Mouse (Mus musculus): ENCODE measurements around the gene Ltbp4.

The Ltbp4 gene

DNA sequence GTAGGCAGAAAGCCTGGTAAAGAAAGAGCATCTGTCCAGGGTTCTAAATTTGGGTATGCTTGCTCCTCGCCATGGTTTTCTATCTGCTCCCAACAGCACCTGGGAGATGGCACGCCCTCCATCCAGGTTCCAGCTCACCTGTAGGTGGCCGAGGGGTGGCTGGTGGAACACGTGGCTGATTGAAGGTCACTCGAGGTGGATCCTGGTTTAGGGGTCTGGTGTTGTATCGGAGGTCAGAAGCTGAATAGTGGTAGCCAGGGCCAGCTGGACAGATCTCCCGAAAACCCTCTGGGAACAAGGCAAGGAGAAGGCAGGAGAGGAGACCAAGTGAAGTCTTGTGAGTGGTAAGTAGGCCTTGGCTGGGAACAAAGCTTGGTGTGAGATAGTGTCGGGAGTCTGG lies 10.0 kb downstream of the Ltbp4 start:
- no peak for DNase-seq (ENCODE audit: low read depth, low spot score)

DNA sequence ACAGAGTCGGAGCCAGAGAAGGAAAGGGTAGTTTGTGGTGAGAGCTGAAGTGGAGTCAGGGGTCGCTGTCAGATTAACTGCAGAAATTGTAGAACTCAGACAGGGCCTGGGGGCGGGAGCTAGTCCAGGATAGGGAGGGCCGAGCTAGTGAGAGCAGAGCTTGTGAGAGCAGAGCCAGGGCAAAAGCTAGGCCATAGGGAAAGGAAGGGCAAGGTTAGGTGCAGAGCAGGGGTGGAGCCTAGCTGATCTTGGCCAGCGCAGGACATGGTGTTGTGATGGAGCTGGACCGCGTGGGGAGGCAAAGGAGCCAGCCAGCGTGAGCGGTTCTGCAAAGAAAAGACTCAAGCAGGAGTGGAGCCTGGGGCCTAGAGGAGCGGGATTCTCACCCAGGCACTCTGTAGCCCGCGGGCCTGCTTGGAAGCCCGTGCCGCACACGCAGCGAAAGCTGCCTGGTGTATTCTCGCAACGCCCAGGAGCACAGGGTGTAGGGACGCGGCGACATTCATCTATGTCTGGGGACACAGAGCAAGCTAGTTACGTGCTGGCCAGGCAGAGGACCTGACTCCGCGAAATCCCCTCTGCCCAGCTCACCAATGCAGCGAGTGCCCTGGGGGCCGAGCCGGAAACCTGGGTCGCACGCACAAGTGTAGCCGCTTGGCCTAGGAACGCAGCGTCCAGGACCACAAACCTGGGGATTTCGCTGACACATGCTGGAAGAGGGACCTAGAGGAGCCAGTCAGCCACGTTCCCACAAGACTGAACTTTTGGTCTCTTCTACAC lies 11.2 kb downstream of the Ltbp4 start:
- DNase-seq (ENCODE audit: low read depth, low spot score), result no peak

DNA sequence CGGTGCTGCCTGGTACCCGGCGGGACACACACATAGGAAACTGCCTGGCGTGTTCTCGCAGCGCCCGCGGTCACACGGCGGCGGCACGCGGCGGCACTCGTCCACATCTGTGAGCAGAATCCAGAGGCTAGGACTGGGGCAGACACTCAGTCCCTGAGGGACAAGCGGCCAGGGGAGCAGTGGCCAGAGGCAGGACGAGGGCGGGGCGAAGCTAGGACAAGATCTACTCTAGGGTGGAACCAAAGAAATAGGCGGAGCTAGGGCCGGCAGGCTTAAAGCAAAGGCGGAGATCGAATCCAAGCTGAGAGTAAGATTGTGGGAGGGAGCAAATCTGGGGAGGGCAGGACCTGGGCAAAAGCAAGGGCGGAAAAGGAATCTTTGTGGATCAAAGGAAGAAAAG lies 11.8 kb downstream of the Ltbp4 start:
- no peak for DNase-seq (ENCODE audit: low read depth, low spot score)

DNA sequence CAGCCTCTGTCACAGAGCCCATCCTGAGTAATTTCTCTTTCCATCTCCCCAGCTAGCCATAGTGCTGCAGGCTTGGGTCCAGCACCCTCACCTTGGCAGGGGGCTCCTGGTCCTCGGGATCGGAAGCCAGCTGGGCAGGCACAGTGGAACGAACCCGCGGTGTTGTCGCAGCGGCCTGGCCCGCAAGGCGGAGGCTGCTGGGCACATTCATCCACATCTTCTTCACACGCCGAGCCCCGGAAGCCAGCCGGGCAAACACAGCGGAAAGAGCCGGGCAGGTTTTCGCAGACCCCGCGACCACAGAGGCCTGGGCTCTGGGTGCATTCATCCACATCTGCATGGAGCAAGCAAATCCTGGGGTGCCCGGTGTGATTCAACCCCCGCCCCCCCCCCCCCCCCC lies 12.6 kb downstream of the Ltbp4 start:
- DNase-seq (ENCODE audit: low read depth, low spot score), result no peak

DNA sequence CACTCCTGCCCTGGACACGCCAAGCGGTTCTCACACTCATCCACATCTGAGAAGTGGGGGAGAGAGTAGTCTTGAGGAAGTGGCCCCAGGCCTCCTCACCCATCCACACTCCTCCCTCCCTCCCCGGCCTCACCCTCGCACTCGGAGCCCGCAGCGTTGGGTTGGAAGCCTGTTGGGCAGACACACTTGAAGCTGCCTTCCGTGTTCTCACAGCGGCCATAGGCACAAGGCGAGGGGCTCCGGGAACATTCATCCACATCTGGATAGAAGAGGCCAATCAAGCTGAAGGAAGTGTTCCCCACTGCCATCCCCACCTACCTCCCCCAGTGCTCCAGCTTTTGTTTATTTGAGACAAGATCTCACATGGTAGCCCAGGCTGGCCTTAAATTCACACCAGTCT lies 13.3 kb downstream of the Ltbp4 start:
- no peak for DNase-seq (ENCODE audit: low read depth, low spot score)

DNA sequence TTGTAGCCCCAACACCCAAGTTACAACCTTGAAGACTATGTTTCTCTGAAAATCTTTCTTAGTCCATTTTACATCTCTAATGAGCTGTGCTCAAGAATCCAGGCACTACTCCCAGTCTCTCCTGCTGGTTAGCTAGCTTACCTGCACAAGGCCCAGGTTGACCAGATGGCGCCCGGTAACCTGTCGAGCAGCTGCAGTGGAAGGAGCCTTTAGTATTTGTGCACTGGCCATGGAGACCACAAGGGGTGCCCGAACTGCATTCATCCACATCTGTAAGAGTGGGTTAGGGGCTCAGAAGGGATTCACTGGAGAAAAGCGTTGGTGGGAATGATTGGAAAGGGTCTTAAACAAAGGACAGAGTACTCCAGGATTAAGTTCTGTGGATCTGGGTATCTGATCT lies 14.5 kb downstream of the Ltbp4 start:
- no peak for DNase-seq (ENCODE audit: low read depth, low spot score)

DNA sequence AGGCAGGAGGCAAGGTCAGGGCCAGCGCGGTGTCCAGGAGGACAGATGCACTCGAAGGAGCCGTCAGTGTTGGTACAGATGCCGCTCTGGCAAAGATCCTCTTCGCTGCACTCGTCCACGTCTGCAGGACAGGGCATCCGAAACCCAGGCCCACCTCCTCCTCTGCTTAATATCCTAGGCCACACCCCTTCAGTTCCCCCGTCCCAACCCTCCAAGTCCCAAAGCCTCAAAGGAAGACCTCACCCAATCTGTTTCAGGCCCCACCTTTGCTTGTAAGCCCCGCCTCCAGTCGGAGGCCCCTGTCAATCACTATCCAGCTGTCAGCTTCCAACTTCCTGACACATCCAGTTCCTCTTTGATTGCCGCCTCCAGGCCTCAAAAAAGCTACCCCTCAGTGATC lies 15.2 kb downstream of the Ltbp4 start:
- no peak for DNase-seq (ENCODE audit: low read depth, low spot score)

DNA sequence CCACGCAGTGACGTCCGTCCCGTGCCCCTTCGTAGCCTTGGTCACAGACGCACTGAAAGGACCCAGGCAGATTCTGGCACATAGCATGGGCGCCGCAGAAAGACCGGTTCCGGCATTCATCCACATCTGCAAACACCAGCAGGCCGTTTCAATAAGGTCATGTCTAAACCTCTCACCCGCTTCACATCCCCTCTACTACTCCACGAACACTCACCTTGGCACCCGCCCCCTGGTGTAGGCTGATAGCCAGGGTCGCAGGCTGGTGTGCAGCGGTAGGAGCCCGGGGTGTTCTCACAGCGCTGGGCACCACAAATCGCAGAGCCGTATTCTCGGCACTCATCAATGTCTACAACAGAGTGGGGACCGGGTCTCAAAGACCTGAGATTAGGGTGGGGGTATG lies 18.1 kb downstream of the Ltbp4 start:
- DNase-seq (ENCODE audit: low read depth, low spot score), result no peak

DNA sequence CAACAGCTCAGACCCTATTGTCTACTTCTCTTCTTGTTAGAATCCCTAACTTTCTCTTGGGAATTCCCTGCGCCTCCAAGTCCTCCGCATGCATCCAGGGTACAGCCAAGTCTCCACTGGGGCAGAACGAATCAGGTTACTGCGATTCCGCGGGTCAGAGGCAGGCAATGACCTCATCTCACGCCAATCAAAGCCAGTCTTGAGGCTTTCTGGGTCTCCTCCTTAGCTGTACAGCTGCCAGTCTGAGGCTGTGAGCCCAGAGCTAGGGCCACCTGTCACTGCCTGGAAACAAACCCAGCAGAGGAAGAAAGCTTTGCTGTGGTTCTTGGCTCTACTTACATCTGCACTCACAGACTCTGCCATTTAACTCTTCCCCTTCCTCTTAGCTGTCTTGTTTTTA lies 21.5 kb downstream of the Ltbp4 start:
- DNase-seq (ENCODE audit: low read depth, low spot score), result no peak

DNA sequence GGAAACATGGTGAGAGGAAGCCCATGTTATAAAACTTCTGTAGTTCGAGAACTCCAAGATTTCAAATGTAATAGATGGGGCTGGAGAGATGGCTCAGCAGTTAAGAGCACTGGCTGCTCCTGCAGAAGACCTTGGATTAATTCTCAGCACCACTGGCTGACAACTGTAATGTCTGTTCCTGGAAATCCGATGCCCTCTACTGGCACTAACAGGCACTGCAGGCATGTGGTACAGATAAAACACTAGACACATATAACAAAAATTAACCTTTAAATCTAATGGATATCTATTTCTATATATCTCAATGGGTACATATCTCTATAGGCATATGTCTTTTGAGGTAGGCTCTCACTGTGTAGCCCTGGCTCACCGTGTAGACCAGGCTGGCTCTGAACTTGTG lies 23.1 kb downstream of the Ltbp4 start:
- DNase-seq (ENCODE audit: low read depth, low spot score), result no peak

DNA sequence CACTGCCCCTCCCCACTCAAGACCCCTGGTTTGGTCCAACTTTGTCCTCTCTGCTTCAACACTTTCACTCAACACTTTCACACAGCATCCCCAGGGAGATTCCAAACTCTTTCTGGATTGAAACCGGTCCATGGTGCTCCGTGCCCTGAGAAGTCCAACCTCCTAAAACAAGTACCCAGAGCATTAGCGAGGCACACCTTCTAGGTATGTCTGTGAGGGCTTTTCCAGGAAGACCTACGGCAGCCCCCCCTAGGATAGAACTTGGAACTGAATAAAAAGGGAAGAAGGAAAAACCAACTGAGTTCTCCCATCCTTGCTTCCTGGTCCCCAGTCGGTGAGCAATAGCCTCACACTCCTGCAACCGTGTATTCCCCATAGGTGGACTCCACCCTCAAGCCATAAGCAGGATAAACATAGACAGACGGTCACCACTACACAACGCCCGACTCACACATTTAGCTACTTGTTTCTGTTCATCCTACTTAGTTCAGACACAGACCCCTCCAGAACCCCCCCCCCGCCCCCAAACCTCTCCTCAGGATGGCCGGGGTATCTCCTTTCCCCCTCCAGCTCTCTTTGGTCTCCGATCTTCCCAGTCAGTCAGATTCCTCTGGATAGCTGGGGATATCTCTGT lies 25.7 kb downstream of the Ltbp4 start:
- DNase-seq (ENCODE audit: low read depth, low spot score), result no peak

DNA sequence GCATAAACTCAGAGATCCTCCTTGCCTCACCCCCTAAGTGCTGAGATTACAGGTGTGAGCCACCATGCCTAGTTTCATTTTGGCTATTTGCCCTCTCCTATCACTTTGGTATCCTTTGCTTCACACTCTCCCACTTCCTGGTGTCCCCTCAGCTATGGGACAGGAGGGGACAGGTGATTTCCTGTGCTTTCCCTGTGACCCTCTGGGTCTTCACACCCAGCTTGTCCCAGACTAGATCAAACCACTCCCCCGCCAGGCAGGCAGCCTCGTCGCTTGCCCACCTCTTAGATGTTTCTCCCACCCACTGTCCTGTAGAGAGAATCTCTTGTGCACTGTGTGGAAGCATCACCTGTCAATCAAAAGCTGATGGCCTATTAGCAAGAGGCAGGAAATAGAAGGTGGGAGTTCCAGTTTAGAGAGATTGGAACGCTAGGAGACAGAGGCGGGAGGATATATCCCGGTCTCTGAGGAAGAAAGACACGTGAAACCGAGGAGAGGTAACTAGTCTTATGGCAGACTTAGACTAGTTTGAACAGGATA lies 26.4 kb downstream of the Ltbp4 start:
- no peak for DNase-seq (ENCODE audit: low read depth, low spot score)

DNA sequence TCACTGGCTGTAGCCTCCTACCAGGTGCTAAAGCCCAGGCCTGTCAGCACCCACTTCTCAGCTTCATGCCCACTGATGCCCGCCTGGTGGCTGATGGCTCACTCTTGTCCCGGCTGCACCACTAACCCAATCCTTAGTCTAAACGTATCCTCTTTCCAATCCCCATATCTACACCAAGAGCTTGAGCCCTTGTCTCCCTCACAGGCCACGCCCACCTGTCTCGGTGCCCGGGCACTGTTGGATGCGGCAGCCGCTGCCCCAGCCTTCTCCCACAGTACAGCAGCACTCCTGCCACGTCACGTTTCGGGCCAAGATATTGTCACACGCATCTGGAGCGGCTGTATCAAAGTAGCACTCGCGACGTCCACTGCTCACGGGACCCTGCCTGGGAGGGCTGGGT lies 27.2 kb downstream of the Ltbp4 start:
- no peak for DNase-seq (ENCODE audit: low read depth, low spot score)

DNA sequence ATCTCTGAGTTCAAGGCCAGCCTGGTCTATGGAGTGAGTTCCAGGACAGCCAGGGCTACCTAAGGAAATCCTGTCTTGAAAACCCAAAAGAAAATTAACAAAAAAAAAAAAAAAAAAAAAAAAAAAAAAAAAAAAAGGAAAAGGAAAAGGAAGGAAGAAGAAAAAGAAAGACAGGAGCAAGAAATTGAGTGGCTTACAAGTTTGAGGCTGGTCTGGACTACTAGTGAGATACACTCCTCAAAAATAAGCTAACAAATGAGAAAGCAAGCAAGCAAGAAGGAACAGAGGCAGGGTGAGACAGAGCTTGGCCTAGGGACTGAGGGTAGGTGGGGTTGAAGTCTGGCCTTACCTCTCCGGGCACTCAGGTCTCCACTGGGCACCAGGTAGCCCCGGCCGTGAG lies 27.7 kb downstream of the Ltbp4 start:
- DNase-seq (ENCODE audit: low read depth, low spot score), result no peak

DNA sequence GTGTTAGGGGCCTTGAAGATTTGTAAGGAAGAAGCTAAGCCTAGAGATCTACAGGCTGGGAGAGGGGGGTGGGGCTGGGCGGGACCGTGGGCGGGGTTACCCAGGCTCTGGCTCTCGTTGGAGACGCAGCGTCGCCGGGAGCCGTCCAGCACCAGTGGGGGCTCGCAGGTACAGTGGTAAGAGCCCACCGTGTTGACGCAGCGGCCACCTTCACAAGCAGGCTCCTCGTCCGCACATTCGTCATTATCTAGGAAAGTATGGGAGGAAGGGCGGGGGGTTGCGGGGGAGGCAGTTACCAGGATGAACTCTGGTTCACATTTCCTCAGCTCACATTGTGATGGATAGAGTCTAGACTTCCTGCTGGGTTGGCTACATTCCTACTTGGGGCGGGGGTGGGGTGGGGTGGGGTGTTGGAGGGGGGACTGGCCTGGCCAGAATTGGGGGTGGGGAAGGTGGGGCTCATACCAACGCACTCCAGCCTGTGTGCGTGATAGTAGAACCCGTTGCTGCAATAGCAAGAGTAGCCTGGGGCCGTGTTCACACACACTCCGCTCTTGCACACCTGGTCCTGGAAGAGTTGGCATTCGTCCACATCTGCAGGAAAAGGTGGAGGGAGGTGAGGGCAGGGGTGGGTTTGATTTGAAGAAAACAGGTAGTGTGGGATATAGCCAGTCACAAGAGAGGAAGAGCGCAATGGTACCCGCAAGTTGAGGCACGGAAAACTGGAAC lies 28.5 kb downstream of the Ltbp4 start:
- DNase-seq (ENCODE audit: low read depth, low spot score), result no peak

DNA sequence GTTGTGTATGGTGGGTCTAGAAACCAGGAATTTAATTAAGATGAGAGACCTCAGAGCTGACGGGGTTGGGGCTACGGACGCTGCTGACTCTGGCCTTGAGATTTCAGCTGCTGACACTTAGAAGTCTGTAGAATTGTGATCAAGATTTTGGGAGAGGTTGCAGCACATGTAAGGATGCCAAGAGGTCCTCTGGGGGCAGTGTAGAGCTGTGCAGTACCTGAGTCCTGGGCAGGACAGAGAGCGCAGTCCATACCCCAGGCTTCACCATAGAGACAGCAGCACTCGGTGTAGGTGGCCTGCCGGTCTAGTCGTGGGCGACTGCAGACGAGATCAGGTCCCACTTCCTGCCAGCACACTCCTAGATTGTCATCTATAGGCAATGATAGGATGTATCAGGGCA lies 29.9 kb downstream of the Ltbp4 start:
- DNase-seq (ENCODE audit: low read depth, low spot score), result no peak

DNA sequence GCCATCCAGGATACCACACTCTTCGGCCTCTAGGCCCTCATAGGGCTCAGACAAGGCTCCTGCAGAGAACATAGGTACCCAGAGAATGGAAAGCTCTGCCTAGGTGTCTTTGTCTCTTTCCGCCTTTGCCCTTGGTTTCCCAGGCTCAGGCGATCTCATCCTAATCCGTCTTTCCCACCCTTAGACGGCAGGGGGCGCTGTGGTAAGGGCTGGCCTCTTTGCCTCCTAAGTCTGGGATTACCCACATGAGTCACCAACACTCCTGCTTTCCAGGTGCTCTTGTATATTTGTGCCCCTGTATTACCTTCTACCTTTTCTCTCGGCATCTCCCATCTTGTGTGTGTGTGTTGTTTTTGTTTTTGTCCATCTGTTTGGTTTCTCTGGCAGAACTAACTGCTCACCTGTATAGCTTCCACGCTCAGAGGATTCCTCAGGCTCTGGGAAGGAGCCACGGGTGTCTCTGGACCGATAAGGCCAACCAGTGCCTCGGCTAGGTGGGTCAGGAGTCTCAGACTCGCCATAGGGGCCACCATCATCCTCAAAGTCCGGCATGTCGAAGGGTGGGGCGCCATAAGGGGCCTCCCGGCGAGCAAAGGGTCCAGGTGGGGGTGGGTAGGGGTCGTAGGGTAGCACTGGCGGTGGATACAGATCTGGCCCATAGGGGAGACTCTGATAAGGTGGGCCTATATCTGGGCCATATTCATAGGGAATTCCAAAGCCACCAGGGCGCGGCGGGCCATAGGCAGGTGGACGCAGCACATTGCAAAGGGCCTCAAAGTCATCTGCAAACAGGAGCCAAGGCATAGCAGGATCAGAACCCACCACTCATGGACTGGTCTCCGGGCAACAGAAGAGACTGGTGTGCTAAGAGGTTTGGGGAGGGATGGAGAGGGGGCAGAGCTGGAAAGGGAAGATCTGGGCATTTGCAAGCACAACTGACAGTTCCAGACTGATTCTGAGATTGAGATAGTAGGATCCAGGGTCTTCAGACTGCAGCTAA lies 31.0 kb downstream of the Ltbp4 start:
- DNase-seq (ENCODE audit: low read depth, low spot score), result no peak

DNA sequence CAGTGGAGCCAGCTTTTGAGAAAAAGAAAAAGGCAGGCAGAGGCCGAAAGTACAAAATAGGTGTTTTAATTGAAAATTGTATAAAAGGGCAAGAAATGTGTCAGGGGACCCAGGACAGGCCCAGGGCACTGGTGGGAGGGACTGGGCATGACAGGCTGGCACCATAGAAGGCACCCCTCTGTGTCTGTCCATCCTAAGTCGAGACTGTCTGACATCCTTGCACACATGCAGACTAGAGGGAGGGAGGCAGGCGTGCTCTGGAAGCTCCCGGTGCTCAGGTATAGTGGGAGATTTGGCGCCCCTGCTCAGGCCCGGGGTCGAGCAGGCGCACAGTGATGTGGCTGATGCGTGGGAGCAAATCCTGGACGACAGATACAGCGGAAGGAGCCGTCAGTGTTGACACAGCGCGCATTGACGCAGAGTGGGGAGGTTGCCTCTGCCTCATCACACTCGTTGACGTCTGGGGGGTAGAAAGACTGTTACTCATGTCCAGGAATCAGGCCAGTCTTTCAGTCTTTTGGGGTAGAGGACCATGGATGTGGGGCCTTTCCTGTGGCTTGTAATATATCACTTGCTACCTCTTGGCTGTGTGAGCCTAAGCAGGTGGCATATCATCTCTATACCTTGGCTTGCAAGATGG lies 32.3 kb downstream of the Ltbp4 start:
- no peak for DNase-seq (ENCODE audit: low read depth, low spot score)

DNA sequence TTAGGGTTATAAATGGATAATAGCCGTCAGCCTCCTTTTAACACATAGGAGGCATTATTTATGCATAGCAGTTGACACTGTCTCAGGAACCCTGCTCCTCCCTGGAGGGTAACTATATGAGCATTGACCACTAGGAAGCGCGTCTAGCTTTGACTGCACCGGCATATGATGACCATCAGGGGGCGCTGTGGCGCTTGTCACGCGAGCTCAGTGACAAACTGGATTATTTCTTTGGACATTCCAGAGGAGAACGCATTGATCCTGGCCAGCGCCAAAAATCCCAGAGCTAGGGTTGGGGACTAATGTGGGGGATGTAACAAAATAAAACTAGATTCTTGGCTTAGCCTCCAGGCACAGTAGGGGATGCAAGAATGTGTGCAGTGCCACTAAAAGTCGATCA lies 35.3 kb downstream of the Ltbp4 start:
- DNase-seq (ENCODE audit: low read depth, low spot score), result peak; percentile 40

DNA sequence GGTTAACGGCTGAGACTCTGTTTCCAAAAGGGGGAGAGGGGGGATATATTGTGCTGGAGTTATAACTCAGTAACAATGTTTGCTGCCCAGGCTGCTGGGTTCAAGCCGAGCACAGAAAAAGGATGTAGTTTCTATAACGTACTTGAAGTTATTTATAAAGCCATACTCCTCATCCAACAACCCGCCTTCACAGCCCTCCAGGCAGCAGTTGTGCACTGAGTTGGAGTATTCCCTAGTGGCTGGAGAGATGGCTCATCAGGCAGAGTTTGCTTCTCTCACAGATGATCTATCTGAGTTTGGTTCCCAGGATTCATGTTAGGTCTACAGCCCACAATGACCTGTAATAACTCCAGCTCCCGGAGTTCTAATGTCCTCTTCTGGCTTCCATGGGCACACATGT lies 36.7 kb downstream of the Ltbp4 start:
- DNase-seq (ENCODE audit: low read depth, low spot score), result no peak

DNA sequence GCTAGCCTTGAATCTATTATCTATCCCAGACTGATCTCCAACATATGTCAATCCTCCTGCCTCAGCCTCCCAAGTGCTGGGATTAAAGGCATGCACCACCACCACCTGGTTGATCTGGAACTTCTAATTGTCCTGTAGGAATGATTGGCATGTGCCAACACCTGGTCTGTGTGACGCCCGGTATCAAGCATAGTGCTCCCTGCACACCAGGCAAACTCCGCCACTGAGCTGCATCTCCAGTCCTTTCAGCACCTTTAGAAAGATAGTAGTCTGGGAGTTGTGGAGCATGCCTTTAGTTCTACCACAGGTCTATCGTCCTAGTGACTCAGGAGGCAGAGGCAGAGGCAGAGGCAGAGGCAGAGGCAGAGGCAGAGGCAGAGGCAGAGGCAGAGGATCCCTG lies 37.1 kb downstream of the Ltbp4 start:
- no peak for DNase-seq (ENCODE audit: low read depth, low spot score)

All from retina, adult 2 months (tissue).